Mouse (Mus musculus): ENCODE results near the gene Unc79.

Gene Unc79

DNA sequence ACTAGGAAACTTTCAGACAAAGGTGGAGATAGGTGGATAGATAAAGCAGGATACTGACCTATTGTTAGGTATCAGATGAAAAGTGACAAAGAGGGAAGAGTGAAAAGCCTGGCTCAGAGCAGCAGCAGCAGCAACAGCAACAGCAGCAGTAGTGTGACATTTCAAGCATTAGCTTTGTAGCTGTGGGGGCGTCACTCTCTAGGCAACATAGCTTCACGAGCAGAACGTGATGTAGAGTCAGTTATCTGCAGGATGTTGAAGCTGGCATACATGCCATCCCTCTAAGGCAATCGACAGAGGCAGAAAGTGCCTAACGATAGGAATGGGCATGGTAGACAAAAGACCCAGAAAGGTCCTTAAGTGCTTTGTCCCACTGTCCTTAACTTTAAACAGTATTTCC, 173.3 kb downstream of the Unc79 start:
- DNase-seq (ENCODE audit: extremely low read depth, low read depth, low spot score) = no peak

GRCm38 (mm10) chr12:103123861-103124260, 175.2 kb downstream of the Unc79 start:
- DNase-seq (ENCODE audit: extremely low read depth, low read depth, low spot score) = no peak

DNA sequence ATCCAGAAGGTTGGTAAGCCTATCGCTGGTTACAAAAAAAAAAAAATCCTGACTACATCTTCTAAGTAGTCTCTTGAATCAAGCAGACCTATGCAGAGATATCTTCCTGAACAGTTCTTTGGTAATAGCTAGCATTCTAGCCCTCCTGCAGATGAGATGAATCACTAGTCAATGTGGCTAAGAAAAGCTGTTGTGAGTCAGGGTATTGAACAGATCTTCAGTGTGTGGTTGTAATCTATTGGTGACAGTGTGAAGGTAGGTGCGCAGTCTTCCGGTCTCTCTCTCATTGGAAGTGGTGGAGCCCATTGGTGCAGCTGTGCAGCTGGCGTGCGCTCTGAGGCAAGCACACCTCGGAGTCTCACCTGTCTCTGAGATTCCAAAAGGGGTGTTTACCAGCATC, 180.3 kb downstream of the Unc79 start:
- no peak for DNase-seq (ENCODE audit: extremely low read depth, low read depth, low spot score)

GRCm38 (mm10) chr12:103129395-103130248, 181.0 kb downstream of the Unc79 start:
- no peak for DNase-seq (ENCODE audit: extremely low read depth, low read depth, low spot score)

- no peak for DNase-seq (ENCODE audit: extremely low read depth, low read depth, low spot score)
Measured at GRCm38 (mm10) chr12:103131419-103131818, 182.8 kb downstream of the Unc79 start.

DNA sequence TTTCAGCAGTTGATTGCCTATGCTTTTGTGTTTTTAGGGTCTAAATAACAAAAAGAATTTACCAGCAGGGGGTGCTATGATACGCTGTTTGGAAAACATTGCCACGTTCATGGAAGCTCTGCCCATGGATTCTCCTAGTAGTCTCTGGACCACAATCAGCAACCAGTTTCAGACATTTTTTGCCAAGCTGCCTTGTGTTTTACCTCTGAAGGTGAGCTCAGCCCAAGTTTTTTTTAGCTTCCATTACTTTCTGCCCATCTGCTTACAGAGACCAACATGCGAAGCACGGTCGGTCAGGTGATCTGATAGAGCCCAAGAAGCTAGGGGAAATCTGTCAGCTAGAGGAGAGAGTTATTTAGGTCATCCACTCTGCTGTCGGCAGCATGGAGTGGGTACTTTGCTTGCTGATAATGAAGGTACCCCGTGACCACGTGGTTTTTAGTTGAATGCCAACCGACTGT, 193.9 kb downstream of the Unc79 start:
- DNase-seq (ENCODE audit: extremely low read depth, low read depth, low spot score) = no peak

GRCm38 (mm10) chr12:103143798-103144565, 195.3 kb downstream of the Unc79 start:
- no peak for DNase-seq (ENCODE audit: extremely low read depth, low read depth, low spot score)

DNA sequence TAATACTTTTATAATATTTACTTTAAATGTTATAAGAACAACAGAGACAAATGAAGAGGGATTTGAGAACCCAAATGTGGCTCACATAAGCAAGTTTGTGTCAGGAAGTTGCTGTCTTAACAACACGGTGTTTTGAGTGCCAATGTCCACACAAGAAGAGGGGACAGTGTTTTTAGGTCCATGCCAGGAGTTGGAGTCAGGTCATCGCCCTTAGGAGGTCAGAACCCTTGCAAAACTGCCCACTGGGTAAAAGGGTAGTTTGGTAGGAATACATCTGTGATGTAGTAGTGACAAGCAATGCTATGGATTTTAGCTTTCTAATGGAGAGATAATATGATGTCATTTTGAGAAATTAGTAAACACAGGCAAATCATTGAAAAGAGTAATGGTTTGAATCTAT, 201.6 kb downstream of the Unc79 start:
- DNase-seq (ENCODE audit: extremely low read depth, low read depth, low spot score) = no peak

GRCm38 (mm10) chr12:103154927-103155326, 206.3 kb downstream of the Unc79 start:
- no peak for DNase-seq (ENCODE audit: extremely low read depth, low read depth, low spot score)

DNA sequence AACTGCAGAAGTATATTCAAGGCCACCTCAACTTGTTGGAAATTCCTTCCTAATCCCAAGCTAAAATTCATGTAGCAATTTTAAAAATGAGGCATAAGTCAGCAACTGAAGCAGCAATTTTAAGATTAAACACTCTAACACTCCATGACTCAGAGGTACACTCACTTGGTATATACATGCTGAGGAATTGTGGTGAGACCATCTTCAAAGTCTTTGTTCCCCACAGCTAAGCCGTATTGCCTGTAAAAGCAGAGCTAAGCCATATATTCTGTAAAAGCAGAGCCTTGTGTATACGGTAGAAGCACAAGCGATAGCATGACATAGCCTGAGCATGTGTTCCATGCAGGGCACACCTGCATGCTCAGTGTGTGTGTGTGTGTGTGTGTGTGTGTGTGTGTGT, 206.7 kb downstream of the Unc79 start:
- no peak for DNase-seq (ENCODE audit: extremely low read depth, low read depth, low spot score)

- DNase-seq (ENCODE audit: extremely low read depth, low read depth, low spot score) = no peak
Measured at GRCm38 (mm10) chr12:103157129-103157910, 208.7 kb downstream of the Unc79 start.

DNA sequence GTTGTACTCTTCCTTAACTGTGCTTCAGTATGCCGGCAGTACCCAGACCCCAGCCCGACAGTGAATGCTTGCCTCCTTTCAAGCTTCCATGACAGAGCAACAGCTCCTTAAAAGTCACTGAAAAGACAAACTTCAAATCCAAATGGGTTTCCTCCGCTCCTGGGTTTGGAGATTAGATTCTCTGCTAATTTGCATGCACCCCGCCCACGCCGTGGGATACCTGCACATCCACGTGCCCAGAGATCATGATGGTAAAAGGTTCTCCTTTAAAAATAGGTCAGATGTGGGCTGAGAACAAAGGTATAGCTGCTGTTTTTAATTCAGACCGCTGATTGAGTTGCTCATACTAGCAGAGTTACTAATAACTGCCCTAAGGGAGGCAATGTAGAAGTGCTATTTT, 210.4 kb downstream of the Unc79 start:
- no peak for DNase-seq (ENCODE audit: extremely low read depth, low read depth, low spot score)

DNA sequence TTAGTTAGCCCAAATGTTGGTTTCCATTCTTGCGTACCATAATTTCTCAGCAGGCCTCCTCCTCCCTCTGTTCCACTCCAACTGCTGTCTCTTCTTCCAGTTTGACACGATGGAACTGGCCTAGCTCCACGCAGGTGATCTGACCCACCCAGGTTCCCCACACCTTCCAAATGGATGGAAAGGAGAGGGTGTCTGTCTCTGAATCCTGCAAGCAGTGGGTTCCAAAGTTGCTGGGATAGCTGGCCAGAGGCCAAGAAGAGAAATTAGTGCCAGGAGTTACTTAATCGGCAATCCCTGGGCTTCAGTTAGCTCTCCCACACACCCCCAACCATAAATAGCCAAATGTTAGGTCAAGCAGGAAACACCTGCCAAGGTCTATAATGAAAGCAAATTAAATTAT, 212.1 kb downstream of the Unc79 start:
- DNase-seq (ENCODE audit: extremely low read depth, low read depth, low spot score) = no peak

DNA sequence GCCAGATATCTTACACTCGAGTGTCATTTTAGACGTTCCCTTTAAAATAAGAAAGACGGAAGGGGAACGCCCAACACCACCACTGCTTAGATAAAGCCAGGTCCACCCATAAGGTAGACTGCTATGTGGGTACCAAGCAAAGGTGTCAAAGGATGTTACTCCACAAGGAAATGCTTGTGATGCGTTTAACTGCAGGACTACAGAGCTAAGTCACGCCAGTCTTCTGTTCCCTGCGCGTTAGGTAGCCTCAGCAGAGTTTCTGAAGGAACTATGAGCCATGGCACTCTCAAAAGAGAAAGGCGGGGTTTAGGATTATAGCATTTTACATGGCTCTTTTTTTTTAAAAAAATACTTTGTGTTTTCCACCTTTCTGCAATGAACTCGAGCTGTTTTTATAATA, 214.9 kb downstream of the Unc79 start:
- DNase-seq (ENCODE audit: extremely low read depth, low read depth, low spot score) = no peak

DNA sequence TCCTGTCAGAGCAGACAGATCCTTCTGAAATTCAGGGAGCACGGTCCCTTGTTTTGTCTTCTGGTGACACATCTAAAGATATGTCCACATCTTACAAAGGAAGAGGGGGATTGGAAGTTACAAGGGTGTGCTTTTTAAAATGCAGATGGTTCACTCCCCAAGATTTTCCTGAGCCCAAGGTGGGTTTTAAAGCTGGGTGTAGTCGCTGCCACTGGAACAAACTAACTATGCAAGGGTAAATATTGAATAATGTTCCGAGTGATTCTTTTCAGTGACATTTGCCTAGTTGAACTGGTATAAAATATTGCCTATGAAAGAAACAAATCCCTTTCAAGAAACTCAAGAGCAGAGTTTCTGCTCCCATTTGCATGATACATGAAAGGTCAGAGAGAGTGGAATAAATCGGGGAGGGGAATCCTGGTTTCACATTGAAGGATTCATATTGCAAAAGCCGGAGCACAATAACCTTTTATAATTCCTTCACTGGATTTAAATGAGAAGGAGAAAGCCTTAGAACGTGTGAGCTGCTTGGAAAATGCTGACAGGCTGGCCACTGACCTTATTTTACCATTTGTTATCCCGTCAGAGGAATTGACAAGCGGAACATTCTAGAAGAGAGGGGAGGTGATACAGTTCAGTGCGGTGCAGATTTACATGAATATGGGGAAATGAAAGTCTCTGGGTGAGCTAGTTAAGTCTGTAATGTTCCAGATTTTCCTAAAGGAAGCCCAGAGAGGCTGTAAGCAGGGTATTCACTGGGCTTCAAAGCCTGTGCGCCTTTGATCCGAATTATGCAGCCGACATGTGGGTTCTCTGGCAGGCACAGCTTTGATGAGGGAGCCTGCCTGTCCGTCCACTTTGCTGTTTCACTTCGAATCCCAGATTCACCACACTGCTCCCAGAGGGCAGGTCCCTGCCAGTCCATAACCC, 215.7 kb downstream of the Unc79 start:
- DNase-seq (ENCODE audit: extremely low read depth, low read depth, low spot score) = no peak

DNA sequence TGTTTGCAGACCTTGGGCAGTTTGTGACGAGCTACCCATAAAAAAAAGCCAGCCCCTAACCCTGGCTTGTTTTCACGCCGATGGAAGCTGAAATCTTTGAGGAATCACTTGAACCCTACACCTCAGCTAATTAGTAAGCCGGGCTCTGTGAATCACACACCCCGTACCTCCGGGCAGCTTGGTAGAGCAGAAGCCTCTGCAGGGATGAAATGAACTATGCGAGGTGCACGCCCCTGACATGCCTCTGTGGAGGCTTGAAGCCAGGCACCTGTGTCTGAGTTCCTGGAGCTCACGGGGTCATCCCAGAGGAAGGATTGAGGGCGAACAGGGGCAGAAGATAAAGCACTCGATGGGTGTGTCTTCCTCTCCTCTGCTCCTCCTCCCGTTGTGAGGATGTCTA, 220.2 kb downstream of the Unc79 start:
- no peak for DNase-seq (ENCODE audit: extremely low read depth, low read depth, low spot score)

GRCm38 (mm10) chr12:103183057-103183456, 234.4 kb downstream of the Unc79 start:
- DNase-seq (ENCODE audit: extremely low read depth, low read depth, low spot score) = no peak

DNA sequence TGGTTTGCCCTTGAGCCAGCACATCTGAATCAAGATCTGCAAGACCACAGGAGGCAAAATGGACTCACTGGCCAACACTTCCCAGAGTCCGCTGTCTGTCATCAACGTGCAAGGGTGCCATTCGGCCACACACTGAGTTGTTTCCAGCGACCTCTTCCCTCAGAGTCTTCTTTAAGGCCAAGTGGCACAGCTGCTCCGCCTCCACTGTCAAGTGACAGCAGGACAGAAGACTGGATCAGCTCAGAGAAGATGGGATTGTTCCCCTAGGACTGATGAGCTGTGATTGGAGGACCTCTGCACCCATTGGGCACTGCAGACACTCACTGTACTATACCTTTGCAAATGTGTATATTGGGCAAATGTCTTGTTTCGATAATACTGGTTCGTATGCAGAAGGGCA, 238.4 kb downstream of the Unc79 start:
- no peak for DNase-seq (ENCODE audit: extremely low read depth, low read depth, low spot score)

DNA sequence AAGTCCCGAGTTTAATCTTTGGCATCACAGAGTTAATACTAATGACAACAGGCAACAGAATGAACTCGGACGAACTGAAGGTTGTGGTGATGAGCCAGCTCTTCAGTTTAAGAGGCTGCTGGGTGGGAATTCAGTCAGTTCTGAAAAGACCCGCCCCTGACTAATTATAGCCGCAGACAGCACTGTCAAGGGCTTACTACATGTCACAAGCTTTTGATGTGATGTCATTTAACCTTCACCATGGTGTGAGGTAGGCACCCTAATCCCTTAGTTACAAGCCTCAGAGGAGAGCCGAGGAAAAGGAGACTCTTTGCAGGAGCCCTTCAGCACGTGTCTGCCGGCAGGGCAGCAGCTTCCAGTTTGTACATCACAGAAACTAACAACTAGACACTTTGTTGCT, 239.6 kb downstream of the Unc79 start:
- no peak for DNase-seq (ENCODE audit: extremely low read depth, low read depth, low spot score)

- DNase-seq (ENCODE audit: extremely low read depth, low read depth, low spot score) = no peak
Measured at GRCm38 (mm10) chr12:103189771-103190170, 241.1 kb downstream of the Unc79 start.
